Mouse (Mus musculus) megakaryocyte progenitor cell, adult 5-6 weeks (primary cell): ENCODE data around the gene Epo. TPM values are rescaled to one million over a fixed set of nuclear protein-coding genes. Genes with fewer than 3 reads are reported as not detected.

Experiments used
- ATAC-seq: replicated peaks from 2 replicates; pipeline ENCODE4 v1.8.0; 2016; ENCODE audit warnings: mild to moderate bottlenecking, moderate TSS enrichment, inconsistent platforms; ENCODE audit not compliant: poor library complexity
- total RNA-seq, 2 experiments: library from RNA; stranded (forward) in 1 of 2; stranded (reverse) in 1 of 2; fragments of 157-497, 149-512 nt in 1 of 2; fragments of 200-1000 nt in 1 of 2; gene quantifications; 2 replicates each; pipeline versions ENCODE4 v1.2.3 to v1.2.4; 2015 to 2017

Epo gene
- total RNA-seq (2015) (not detected in 2 replicates), total RNA-seq (2017) (not detected in 2 replicates)

GRCm38 (mm10) chr5:137533117-137533827 is at the start of gene Epo, which contains the start of gene Gnb2:
Epo (minus strand) TSS chr5:137533242.
Gnb2 (minus strand) TSS chr5:137533510.
- peak; percentile 81 for ATAC-seq

- no peak for ATAC-seq
Observed at GRCm38 (mm10) chr5:137582702-137583101, 49.7 kb upstream of the Epo start.

- ATAC-seq, result no peak
Observed at GRCm38 (mm10) chr5:137580246-137580645, 47.2 kb upstream of the Epo start.

DNA sequence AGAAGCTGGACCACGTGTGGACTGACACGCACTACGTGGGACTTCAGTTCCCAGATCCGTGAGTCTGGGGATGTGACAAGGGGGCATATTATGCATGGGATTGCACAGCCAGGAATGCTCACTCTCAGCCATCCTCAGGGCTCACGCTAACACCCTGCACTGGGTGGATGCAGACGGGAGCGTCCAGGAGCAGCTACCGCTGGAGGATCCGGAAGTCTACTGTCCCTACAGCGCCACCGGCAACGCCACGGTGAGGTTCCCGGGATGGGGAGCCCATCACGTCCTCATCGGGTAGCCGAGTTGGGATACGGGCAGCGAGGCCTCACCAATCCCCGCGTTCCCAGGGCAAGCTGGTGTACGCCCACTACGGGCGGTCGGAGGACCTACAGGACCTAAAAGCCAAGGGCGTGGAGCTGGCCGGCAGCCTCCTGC is 41.4 kb upstream of the Epo start:
- ATAC-seq, result no peak

DNA sequence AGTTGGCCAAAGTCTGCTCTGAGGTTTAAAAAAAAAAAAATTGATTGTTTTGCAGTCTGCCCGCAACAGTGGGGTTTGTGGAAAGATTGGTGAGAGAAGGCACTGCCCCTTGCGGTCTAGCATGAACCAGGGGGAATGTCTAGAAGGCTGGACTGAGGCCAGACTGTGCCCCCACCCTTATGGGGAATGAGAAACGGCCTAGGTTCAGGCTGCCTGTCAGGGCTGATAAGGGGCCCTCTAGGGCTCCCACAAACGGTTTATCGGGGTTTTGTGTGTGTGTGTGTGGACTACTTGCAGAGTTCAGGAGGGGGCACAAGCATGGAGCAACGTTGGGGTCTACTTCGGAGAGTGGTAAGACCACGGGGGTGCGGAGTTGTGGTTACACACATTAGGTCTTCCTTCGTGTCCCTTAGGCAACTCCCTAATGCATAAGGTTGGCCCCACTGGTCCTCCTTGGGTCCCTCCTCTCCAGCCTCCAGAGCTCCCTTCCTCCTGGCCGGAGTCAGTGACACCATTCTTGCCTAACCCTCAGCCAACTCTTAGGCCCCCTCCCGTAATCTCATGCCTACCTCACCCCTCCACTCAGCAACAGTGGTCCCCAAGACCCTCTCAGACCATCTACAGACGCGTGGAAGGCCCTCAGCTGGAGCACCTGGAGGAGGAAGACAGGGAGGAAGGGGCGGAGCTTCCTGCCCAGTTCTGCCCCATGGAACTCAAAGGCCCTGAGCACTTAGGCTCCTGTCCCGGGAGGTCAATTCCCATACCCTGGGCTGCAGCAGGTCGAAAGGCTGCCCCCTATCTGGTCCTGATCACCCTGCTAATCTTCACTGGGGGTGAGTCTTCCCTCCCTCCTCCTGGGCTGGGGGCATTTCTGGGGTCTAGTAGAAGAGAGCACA is 37.9 kb upstream of the Epo start:
- ATAC-seq, result peak; percentile 76

DNA sequence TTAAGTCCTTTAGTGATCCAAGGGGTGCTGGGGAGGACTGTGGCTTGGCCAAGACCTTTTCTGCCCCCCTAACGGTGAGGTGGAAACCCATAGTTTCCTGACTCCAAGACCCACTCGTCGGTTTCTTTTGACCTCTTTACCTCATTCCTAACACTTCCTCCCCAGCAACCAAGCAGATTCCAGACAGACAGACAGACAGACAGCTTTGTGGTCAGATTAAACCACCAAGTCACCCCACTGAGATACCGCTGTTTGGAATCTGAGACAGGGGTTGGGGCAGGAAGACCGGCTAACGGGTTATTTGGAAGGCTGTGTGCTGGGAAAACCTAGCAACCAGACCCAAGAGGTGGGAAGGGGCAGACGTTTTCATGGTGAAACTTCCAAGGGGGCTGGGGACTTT is 37.1 kb upstream of the Epo start:
- ATAC-seq, result peak; percentile 10

DNA sequence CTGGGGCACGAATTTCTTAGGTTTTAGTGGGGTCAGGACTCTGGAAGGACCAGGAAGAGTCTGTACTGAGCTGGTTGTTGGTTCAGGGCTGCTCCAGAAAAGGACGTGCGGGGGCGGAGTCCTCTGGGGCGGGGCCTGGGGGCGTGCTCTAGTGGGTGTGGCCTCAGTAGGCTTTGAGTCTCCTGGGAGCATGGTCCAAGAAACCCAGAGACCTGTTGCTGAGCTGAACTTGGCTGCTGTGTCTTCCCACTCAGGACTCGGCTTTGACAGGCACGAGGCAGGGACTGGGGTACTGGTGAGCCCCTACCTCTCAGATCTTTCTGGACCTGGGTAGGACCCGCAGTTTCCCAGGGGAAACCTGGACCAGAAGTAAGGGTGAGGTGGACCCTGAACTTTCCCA is 36.6 kb upstream of the Epo start, which contains the start of gene Tfr2:
Gene Tfr2 (plus strand): TSS at position 176 of the 400 bp plus-strand sequence.
- ATAC-seq, result peak; percentile 78

DNA sequence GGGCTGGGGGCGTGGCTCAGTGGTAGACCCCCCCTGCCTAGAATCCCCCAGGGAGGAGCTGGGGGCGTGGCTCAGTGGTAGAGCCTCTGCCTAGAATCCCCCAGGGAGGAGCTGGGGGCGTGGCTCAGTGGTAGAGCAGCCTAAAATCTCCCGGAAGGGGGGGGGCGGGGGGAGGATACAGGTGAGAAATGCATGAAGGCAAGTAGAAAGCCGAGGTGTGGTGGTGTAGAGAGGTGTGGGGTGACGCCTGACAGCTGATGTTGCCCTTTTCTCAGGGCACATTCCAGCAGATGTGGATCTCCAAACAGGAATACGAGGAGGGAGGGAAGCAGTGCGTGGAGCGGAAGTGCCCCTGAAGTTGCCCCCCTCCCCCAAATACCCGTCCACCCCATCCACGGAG is 36.0 kb upstream of the Epo start:
- no peak for ATAC-seq

DNA sequence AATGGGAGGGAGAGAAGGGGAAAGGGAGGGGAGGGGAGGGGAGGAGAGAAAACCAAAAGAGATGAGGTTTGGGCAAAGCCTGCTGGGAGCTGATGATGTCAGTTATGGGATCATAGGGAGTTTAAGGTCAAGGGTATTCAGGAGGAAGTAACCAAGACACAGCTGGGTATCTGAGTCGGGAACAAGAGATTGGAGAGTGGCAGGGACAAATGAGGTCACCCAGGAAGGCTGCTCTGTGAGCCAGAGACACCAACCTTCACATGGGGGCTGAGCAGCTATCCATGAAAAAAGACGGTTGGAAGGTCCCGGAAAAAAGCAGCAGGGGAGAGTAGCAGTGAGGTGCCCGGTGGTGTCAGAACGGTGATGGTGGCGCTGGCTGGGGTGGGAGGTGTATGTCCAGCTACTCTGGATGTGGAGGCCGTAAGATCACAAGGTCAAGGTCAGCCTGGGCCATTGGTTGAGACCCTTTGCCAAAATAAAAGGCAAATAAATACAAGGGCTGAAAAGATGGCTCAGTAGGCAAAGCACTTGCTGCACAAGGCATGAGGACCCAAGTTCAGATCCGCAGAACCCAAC is 35.3 kb upstream of the Epo start:
- ATAC-seq, result no peak

- ATAC-seq, result no peak
Observed at GRCm38 (mm10) chr5:137566416-137566815, 33.4 kb upstream of the Epo start.

DNA sequence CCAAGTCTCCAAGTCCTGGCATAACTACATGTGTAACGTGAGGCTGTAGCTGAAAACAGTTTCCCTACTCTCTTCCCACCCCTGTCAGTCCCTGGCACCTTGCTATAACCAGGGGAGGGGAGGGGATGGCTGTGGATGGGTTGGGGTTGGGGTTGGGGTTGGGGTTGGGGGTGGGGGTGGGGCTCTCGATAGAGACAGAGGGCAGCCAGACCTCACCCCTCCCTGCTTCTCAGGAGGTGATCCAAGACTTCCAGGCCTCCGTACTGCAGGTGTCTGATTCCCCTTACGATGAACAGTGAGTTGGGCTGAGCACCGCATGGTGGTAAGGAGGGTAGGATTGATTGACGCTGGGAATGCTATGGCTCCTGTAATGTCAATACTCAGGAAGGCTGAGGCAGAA is 32.7 kb upstream of the Epo start:
- ATAC-seq, result no peak

- ATAC-seq, result no peak
Observed at GRCm38 (mm10) chr5:137562965-137563364, 29.9 kb upstream of the Epo start.

DNA sequence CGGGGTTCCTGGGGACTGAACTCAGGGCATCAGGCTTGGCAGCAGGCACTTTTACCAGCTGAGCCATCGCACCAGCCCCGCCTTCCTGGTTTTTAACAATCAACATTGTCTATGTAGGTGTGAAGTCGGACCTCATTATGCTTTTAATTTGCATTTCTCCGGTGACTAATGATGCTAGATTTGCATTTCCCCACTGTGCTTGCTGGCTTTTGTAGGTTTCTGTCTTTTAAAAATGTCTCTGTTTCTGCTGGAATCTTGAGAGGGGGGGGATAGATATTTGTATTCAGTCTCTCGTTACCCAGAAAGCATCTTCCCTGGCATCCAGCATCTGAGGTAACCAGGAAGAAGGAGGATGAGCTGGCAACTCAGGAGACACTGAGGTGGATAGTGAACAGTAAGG is 28.5 kb upstream of the Epo start:
- no peak for ATAC-seq

- no peak for ATAC-seq
Observed at GRCm38 (mm10) chr5:137553898-137554297, 20.9 kb upstream of the Epo start.

GRCm38 (mm10) chr5:137553411-137553837 is 20.4 kb upstream of the Epo start, which contains the start of gene Actl6b:
Actl6b (plus strand) TSS chr5:137553517.
- ATAC-seq, result peak; percentile 95

- ATAC-seq, result no peak
Observed at GRCm38 (mm10) chr5:137553000-137553399, 20.0 kb upstream of the Epo start.

DNA sequence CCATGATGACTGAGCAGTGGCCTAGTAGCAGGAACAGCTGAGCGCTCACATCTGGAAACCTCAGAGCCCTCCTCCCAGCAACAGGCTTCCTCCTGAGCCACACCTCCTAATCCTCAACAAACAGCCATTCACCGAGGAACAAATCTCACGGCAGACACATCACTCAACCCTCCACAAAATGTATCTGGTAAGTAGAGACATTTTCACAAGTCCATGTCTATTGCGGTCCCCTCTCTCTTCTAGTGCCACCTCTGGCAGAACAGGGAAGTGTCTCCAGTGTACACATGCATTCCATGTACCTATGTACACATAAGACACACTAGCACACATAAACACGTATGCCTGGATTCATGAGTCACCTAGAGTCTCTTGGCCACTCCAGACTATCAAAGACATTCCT is 18.1 kb upstream of the Epo start:
- ATAC-seq, result peak; percentile 73

- no peak for ATAC-seq
Observed at GRCm38 (mm10) chr5:137549840-137550239, 16.8 kb upstream of the Epo start.

DNA sequence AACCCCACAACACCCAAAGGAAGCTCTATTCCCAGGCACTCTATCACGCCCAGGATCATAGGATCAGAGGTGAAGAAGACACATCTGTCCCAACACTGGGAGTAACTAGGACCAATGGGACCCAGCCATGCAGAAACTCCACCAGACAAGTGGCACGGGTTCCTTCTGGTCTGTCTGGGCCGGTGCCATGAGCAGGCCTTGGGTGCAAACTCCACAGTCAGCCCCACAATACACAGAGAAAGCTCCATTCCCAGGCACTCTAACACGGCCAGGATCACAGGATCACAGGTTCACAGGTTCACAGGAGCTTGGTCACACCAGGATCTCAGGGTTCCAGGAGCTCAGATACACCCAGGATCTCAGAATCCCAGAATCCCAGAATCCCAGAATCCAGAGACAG is 12.6 kb upstream of the Epo start:
- no peak for ATAC-seq

DNA sequence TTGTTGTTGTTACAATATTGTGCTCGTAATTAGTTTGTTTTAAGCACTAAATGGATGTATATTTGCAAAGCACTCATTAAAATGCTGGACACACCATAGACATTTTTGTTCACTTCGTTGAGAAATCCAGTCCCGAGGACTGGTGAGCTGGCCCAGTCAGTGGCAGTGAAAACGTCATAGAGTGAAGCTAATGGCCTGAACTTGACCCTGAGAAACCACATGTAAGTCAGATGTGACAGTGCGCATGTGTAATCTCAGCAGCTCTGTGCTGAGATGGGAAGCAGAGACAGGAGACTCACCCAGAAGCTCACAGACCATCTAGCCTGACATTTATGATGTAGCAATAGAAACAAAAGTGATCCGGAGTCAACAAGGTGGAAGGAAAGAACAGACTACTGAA is 11.9 kb upstream of the Epo start:
- no peak for ATAC-seq

DNA sequence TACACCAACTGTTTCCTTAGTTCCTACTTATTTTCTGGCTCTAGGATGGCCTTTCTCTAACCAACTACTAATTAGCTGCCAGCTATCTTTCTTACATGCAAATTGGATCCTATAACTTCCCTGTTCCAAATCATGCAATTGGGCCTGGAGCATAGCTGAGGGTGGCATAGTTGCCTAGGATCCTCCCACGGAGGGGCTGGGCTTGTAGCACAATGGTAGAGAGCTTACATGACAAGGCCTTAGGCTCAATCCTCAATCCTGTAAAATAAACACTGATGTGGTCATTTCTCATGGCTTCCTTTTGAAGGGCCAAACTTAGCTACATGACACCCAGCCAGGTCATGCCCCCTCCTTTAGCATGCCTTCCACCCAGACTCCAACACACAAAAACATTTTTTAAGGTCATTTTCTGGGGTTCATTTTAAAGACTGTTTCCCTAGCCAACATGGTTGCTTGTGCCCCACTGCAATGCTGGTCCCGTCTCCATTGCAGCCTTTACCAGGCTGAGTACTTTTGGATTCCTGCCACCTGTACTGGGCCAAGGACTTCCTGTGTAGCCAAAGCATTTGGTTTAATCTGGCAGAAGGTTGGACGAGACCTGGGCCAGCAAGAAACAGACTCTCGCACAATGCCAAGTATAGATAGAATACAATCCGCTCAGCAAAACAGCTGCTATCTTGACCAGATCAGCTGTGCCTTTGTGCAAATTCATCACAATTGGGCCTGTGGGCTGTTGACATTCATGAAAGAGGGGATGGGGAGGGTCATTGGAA is 8.9 kb upstream of the Epo start:
- 0 out of 2 replicates have a peak, but pooled peaks have one; percentile 26 for ATAC-seq
